Mouse (Mus musculus): ENCODE measurements at regions not wholly inside any gene's neighbourhood (a gene's known extent, or its start where the extent isn't known, plus 50 kb on each side); places are given as distances from the start of the nearest gene placed in this dataset.

DNA sequence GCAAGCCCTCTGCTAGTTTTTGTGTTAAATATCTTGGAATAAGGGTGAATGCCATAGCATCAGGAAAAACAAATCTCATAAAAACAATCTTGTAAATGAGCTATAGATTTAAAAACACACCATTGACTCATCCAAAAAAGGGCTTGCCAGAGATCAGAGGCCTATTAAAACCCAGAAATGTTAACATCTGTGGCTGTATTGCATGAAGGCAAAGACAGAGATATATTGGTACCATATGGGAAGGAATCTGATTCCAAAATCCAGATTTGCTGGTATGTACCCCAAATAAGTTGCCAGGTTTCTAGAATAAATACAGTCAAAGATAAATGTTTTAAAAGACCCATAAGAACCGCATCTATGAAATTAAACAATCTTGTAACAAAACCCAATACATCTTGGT lies 404.4 kb upstream of the BC052040 start:
- no peak for TF ChIP-seq CTCF (IDR thresholded peaks at IDR 0.05 in 2 of 3, conservative IDR thresholded peaks at IDR 0.05 in 1 of 3; ENCODE audit: control insufficient read depth in 1 of 3, insufficient read depth in 1 of 3, low read depth in 2 of 3, low read length in 3 of 3, poor library complexity in 1 of 3, severe bottlenecking in 1 of 3)
- no peak for TF ChIP-seq ZMIZ1 (IDR thresholded peaks at IDR 0.05; ENCODE audit: low read depth, low read length)
- no peak for TF ChIP-seq JUND (IDR thresholded peaks at IDR 0.05; ENCODE audit: low read depth, low read length)
- TF ChIP-seq NRF1 (IDR thresholded peaks at IDR 0.05; ENCODE audit: insufficient read depth, low read depth, low read length, poor library complexity, severe bottlenecking): no peak
- no peak for TF ChIP-seq ZC3H11A (IDR thresholded peaks at IDR 0.05; ENCODE audit: low read depth, low read length)
- no peak for TF ChIP-seq ETS1 (IDR thresholded peaks at IDR 0.05; ENCODE audit: low read depth, low read length)
- TF ChIP-seq POLR2A (IDR thresholded peaks at IDR 0.05; ENCODE audit: control insufficient read depth in 1 of 2, insufficient read depth in 1 of 2, low read depth in 1 of 2, low read length in 2 of 2, poor library complexity in 1 of 2): no peak
- no peak for TF ChIP-seq ZKSCAN1 (IDR thresholded peaks at IDR 0.05; ENCODE audit: low read depth, low read length)
- no peak for TF ChIP-seq GATA1 (IDR thresholded peaks at IDR 0.05; ENCODE audit: low read depth, low read length)
- no peak for TF ChIP-seq E2F4 (IDR thresholded peaks at IDR 0.05; ENCODE audit: borderline replicate concordance, low read depth, low read length)
- TF ChIP-seq MYB (IDR thresholded peaks at IDR 0.05; ENCODE audit: low read depth, low read length): no peak

Data from MEL (cell line).